Mouse (Mus musculus) ES-E14 (cell line): ENCODE results near the gene Gm14408. TPM values are rescaled to one million over a fixed set of nuclear protein-coding genes. Genes with fewer than 3 reads are reported as not detected.
A peak's percentile ranks its signal among the peaks of the same experiment; 100 is the strongest.
"Not testable (repeated sequence)": the region's sequence is repeated elsewhere in the genome, so short reads cannot be mapped to it uniquely, and the experiment has no call there.

Experiments used
- DNase-seq: peaks from one replicate; pipeline ENCODE4 v3.0.0-alpha.2; 2013; ENCODE audit warnings: low read depth, low spot score
- H3K27ac ChIP-seq: 2 replicates; pipeline ENCODE4 v1.5.1; 2012; ENCODE audit warnings: low read depth, mild to moderate bottlenecking, low read length, moderate library complexity, mixed read lengths; ENCODE audit not compliant: poor library complexity, insufficient read depth, severe bottlenecking
- H3K36me3 ChIP-seq: 2 replicates; pipeline ENCODE4 v1.6.1; 2012; ENCODE audit warnings: mild to moderate bottlenecking, low read length, moderate library complexity, mixed read lengths; ENCODE audit not compliant: control insufficient read depth, poor library complexity, insufficient read depth, severe bottlenecking
- H3K4me1 ChIP-seq, 2 experiments: fragments of 150-350 bp in 1 of 2; sonication (generic) in 1 of 2; 2 replicates each; pipeline ENCODE4 v1.6.1; 2012; ENCODE audit warnings: low read length in 2 of 2, mild to moderate bottlenecking in 1 of 2, mixed read lengths in 1 of 2; ENCODE audit not compliant: control insufficient read depth in 2 of 2, insufficient read depth in 2 of 2, poor library complexity in 1 of 2
- H3K4me3 ChIP-seq, 2 experiments: fragments of 150-350 bp in 1 of 2; sonication (generic) in 1 of 2; 2 replicates each; pipeline ENCODE4 v1.5.1; 2012; ENCODE audit warnings: low read length in 2 of 2, low read depth in 1 of 2, mild to moderate bottlenecking in 1 of 2, mixed read lengths in 1 of 2; ENCODE audit not compliant: insufficient read depth in 1 of 2, poor library complexity in 1 of 2, severe bottlenecking in 1 of 2
- H3K9ac ChIP-seq: 2 replicates; pipeline ENCODE4 v1.6.1; 2012; ENCODE audit warnings: low read depth, mild to moderate bottlenecking, low read length, mixed read lengths; ENCODE audit not compliant: poor library complexity, insufficient read depth, severe bottlenecking
- H3K9me3 ChIP-seq: fragments of 150-350 bp; sonication (generic); 2 replicates; pipeline ENCODE4 v1.6.1; 2012; ENCODE audit warnings: low read depth, mild to moderate bottlenecking, low read length; ENCODE audit not compliant: control insufficient read depth, insufficient read depth
- in situ Hi-C, 2 experiments: fragments of 600-800 bp; cut with MboI; formaldehyde crosslinking; loops; one replicate each; pipeline ENCODE4 v1.15.1; 2025; ENCODE audit warnings: low sequenced_read_pairs in 2 of 2, inconsistent platforms in 1 of 2; ENCODE audit not compliant: unreplicated experiment in 2 of 2
- total RNA-seq: library from RNA; depleted of rRNA; stranded (reverse); fragments of 300-350 nt; gene quantifications from 2 replicates; pipeline ENCODE4 v1.2.3, GENCODE M21; 2012; rRNA removed

The Gm14408 gene
- not detected in 2 replicates for total RNA-seq

DNA sequence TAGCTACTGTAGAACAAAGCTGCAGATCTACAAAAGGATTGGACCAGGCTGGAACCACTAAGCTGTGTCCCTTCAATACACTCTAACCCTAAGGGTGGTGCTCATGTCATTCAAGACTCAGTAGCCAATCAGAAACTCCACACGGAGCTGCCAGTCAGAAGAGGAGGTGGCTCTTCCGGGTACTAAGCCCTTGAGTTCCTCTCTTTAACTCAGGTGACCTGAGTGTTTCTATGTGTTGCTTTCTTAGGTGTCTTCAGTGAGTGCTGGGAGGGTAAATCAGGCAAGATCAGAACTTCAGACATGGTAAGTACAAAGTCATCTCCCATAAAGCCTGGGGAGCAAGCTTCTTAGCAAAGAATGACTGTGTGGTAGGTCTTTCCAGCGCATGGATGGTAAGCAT lies at the start of gene Gm14408:
Gene Gm14408, plus strand, starts transcription at position 301 of the 400 bp plus-strand sequence.
- H3K9me3 ChIP-seq, H3K36me3 ChIP-seq, DNase-seq, H3K4me1 ChIP-seq, H3K9ac ChIP-seq, H3K27ac ChIP-seq, in situ Hi-C loops: not testable (repeated sequence)
- H3K4me3 ChIP-seq: peak within 1 kb of the TSS; percentile 46 to 54; a peak in 3 of 4 replicates

DNA sequence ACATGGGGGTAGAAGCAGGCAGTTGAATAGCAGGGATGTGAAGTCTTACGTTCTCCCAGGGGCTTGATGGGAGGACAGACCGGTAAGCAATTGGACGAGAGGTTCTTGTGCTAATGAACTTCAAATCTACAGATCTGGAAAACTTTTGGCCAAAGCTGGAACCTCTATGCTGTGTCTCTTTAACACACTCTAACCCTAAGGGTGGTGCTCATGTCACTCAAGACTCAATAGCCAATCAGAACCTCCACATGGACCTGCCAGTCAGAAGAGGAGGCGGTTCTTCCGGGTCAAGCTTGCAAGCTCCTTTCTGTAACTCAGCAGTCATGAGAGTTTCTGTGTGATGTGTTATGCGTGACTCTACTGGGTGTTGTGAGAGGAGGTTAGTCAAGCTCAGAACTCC lies 32.6 kb upstream of the Gm14408 start, which contains the start of gene Gm14295:
Gene Gm14295, plus strand, starts transcription at position 301 of the 400 bp plus-strand sequence.
- H3K27ac ChIP-seq, H3K36me3 ChIP-seq, H3K9me3 ChIP-seq, DNase-seq, H3K4me1 ChIP-seq, in situ Hi-C loops: not testable (repeated sequence)
- H3K9ac ChIP-seq: peak within 1 kb of the TSS; percentile 81
- peak within 1 kb of the TSS; percentile 61 to 73 for H3K4me3 ChIP-seq

DNA sequence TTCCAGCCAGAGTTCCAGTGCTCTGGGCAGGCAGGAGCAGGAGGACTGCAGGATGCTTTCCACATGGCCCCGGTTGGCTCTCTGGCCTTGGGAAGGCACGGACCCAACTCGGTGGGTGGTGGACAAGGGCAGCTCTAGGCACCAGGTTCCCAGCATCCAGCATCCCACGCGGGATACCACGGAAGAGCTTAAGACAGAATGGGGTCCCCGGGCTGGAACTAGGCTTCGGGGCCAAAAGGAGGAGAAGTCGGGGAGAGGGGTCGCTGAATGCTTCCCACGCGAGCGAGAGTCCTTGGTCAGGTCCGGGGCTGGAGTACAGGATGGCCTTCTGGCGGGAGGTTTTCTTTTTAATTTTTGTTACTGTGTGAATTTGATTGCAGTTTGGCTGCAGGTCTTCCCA lies 32.2 kb upstream of the Gm14408 start:
- H3K36me3 ChIP-seq, H3K9me3 ChIP-seq, DNase-seq, in situ Hi-C loops, H3K27ac ChIP-seq, H3K4me1 ChIP-seq: not testable (repeated sequence)
- peak overlapping the region; percentile 61 to 73 for H3K4me3 ChIP-seq
- H3K9ac ChIP-seq: peak overlapping the region; percentile 81

Other genes starting within 250 kb of the Gm14408 start
- gene Gm14308, start 194.8 kb upstream of the Gm14408 start, total RNA-seq: 3.4 and 4.9 TPM in 2 replicates
- 29.5 and 33.6 TPM in 2 replicates for gene Zfp973, start 160.6 kb upstream of the Gm14408 start, total RNA-seq
- gene Gm14305, start 122.8 kb upstream of the Gm14408 start, total RNA-seq: 15.4 and 17.0 TPM in 2 replicates
- 43.9 and 45.7 TPM in 2 replicates for gene Gm14295, start 32.5 kb upstream of the Gm14408 start, total RNA-seq
- 5.1 and 13.8 TPM in 2 replicates for gene Gm14296, start 96.7 kb downstream of the Gm14408 start, total RNA-seq
- 16.1 and 29.6 TPM in 2 replicates for gene Gm14419, start 169.8 kb downstream of the Gm14408 start, total RNA-seq
- 54.3 and 56.1 TPM in 2 replicates for gene Gm14401, start 243.2 kb downstream of the Gm14408 start, total RNA-seq